Mouse (Mus musculus) adrenal gland, adult 18-20 months (tissue): ENCODE data around the gene Wdfy3. TPM values are rescaled to one million over a fixed set of nuclear protein-coding genes. Genes with fewer than 3 reads are reported as not detected.

Experiments used
- DNase-seq, 2 experiments: peaks; one replicate each; pipeline ENCODE4 v3.0.0; 2021 to 2022; ENCODE audit warnings: low spot score in 2 of 2
- total RNA-seq, 2 experiments: library from RNA; stranded (reverse); gene quantifications; 1 replicate in 1 of 2; 2 replicates in 1 of 2; pipeline ENCODE4 v1.2.3; 2021

The Wdfy3 gene
- total RNA-seq, 2 experiments from 2014 or later: 36.6 to 38.6 TPM

GRCm38 (mm10) chr5:102055946-102056345, 13.8 kb downstream of the Wdfy3 start:
- DNase-seq: no peak

DNA sequence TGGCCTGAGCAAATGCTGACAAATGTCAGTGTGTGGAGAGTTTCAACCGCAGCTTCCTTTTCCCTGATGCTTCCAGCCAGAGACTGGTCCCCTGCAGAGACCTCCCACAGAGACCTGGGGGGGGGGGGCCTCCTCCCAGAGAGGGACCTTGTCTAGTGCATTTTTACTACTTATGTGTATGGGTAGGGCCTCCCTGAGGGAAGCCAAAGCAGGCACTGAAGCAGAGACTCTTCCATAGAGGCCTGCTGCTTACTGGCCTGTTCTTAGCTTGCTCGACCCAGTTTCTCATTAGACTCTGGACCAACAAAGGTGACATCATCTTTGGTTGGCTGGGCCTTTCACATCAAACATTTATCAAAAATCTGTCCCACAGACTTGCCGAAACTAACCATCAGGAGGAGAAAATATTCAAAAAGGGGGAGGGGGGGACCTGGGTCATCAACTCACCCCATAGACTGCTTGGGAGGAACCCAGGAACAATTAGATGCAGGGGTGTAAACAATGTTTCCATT, 14.5 kb downstream of the Wdfy3 start:
- no peak for DNase-seq

DNA sequence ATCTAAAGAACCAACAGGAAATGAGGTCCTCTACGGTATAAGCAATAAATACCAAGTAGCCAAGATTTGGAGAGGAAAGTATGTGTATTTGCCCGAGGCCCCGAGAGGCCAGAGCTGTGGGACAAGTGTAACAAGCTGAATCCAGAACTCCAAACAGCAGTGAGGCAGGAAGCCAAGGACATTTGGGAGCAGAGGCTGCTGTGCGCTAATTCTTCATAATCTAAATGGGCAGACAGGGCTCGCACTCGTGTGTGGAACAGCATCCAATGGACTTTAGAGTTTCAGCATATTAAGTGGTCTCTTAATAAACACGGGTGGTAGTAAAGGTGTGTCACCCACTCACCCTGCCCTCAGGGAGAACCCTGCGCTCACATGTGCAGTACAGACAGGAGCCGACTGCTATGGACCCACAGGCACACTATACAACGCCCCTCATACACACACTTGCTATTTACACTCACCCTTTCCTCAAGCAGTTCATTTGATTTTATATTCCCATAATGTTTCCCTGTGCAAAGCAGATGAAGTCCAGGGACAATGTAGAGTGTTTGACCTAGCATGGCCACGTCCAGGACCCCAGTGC, 15.1 kb downstream of the Wdfy3 start:
- DNase-seq: peak in 1 of 2 experiments; percentile 15

DNA sequence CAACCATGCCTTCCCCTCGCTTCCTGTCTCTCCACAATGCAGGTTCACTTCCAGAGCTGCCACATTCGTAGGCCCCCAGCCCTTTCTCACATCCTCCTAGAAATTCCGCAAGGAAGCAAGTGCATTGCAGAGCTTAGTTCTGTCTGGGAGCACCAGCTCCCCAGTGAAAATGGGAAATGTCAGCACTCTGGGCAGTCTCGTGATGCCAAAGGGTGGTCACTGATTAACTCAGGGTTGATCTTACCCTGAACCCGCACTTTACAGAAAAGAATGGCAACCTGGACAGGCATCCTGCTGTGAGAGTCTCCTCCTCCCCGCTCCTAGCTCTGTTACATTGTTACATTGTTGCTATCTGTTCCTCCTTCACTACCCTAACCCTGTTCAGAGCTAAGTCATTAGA, 16.8 kb downstream of the Wdfy3 start:
- no peak for DNase-seq

DNA sequence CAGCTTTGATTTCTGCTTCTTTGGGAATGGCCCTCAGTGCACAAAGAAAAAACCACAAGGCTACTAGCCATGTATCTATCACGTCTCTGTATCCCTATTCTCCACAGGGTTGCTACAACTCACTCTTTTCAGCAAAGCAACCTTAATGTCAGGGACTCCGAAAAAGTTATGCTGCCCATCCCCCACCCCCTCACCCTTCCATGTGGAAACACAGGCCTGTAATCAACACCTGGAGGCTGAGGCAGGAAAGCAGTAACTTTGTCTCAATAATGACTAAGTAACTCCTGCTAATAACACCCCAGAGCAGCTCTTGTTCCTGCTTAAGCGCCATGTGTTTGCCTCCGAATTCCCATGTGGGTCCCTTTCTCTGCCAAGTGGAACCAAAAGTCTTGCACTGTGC, 17.3 kb downstream of the Wdfy3 start:
- no peak for DNase-seq

GRCm38 (mm10) chr5:102050677-102051076, 19.0 kb downstream of the Wdfy3 start:
- DNase-seq: no peak

DNA sequence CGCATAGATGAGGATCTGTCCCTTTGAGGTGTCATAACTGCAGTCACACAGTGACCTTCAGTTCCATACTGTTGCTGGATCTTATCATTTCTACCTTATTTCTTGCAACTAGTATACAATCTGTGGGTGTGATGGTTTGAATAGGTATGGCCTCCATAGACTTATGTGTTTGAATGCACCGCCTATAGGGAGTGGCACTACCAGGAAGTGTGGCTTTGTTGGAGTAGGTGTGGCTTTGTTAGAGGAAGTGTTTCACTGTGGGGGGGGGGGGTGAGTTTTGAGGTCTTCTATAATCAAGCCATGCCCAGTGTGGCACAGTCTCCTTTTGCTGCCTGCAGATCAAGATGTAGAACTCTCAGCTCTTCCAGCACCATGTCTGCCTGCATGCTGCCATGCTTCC, 21.3 kb downstream of the Wdfy3 start:
- no peak for DNase-seq

GRCm38 (mm10) chr5:102046617-102047116, 23.1 kb downstream of the Wdfy3 start:
- no peak for DNase-seq

DNA sequence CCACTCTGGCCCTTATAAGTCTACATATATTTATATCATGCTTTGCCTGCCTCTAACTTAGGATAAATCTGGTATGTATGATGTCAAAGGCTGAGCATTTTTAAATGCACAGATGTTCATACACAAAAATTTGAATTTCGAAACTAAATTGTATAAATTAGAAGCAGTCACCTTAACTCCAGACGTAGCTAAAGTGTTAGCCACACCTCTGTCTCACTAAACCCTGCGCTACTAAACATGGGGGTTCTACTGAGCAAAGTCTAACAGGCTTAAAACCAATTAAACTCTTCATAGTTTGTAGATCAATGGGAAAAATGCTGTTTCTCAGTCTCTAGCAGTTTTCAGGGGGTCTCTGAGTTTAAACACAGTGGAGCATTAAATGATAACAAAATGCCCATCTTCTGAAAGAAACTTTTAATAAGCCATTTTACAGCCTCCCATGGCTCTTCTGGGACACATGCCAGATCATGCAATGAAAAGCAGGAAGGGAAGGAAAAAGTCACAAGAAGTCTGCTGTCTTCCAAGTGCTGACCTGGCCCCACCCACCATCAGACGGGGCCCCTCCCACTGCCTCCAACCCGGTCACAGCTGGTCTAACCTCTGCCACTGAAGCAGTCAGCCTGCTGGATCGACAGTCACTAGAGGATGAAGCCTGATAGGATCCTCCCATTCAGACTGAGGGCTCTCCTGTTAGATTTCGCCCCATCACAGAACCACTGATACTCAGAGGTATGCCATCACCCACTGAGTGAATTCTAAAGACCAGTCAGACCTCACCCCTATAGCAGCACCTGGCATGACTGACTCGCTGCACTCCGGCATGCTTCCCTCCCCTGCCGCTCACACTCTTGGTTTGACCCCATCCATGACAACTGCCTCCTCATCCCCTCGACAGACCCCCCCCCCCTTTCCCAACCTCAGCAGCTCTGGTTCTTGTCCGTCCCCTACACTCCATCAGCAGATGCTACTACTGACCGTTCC, 23.8 kb downstream of the Wdfy3 start:
- DNase-seq: no peak

DNA sequence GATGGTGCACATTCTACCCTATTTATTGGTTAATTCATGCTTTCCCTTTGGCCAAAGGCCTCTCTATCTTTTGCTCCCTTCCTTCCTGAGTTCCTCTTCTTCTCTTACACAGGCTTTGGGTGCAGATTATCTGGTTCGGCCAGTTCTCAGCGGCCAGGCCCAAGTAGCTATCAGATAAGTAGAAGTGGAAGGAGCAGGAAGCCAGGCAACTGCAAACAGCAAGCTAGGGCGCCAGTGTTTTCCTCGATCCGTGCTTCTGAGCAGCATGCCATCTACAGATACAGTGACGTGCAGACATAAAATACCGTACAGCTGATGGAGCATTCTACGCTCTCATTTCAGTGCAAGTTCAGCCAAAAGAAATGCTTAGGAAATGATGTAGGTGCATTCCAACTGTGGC, 24.5 kb downstream of the Wdfy3 start:
- no peak for DNase-seq

GRCm38 (mm10) chr5:102033281-102033680, 36.4 kb downstream of the Wdfy3 start:
- no peak for DNase-seq

GRCm38 (mm10) chr5:102032594-102033240, 37.0 kb downstream of the Wdfy3 start:
- no peak for DNase-seq

GRCm38 (mm10) chr5:102032191-102032590, 37.5 kb downstream of the Wdfy3 start:
- no peak for DNase-seq

- DNase-seq: no peak
Observed at GRCm38 (mm10) chr5:102023376-102023775, 46.3 kb downstream of the Wdfy3 start.

DNA sequence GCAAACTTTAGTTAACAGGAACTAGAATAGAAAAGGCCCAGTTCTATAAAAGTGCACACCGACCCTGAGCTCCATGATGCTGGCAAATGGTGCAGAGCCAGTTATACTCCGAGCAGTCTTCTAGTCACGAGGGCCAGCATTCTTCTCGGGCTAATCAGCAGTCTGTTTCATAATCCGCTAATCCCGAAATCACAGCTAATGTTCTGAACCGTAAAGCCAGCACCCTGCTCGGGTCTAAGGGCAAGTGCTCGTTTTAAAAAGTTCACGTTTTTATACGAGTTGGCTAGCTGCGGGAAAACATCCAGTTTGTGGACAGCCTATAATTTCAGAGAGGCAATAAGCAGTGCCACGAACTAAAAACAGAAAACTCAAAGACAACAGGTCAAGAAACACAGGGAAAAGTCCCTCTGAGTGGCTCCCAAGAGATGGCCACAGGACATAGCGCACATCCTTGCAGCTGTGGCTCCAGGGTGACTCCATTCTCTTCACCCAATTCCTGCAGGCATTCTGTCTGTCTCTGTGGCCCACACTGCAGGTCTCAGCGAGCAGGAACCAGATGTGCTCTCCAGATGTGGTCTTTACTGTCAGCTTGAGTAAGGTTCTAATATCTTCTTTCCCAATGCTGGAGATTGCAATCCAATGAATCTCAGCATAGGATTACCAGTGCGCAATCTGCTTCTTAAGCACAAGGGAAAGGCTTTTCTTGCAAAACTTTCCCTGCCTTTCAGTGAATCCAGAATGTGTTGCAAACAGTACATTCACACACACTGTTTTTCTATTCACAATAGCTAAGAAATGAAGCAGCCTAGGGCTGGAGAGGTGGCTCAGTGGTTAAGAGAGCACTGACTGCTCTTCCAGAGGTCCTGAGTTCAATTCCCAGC, 47.5 kb downstream of the Wdfy3 start:
- DNase-seq: no peak

GRCm38 (mm10) chr5:102014235-102014634, 55.5 kb downstream of the Wdfy3 start:
- DNase-seq: no peak

DNA sequence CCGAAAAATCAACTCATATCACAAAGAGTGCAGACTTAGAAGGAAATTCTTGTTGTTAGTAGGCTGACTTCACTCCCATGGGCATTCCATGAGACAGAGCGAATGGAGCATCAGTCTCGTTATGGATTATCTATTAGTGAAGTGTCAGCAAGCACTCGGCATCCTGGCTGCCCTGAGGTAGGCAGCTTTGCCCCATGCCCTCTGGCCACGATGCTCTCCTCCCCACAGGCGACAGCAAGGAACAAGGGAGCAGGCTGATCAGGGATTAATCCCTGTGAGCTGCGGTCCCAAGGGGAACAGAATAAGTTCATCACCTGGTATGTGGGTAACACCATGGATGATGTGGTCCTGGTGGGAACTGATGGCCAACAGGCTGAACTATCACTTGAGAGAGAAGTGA, 55.9 kb downstream of the Wdfy3 start:
- DNase-seq: no peak

DNA sequence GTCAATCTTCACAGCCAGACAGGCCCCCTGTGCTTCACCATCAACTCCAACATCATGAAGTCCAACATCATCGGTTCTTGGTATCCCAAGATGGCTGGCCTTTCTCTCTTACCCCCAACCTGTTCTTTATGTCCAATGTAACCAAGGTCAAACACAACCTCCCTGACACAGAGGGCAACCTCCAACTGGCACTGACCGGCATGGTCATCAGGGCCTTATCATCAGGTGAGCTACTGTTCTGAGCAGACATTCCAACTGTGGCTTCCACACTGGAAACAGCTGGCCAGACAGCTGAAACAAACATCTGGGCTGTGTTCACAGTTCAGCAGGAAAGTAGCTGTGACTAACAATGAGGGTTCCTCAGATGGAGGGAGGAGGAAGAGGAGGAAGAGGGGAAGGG, 58.8 kb downstream of the Wdfy3 start:
- DNase-seq: no peak

DNA sequence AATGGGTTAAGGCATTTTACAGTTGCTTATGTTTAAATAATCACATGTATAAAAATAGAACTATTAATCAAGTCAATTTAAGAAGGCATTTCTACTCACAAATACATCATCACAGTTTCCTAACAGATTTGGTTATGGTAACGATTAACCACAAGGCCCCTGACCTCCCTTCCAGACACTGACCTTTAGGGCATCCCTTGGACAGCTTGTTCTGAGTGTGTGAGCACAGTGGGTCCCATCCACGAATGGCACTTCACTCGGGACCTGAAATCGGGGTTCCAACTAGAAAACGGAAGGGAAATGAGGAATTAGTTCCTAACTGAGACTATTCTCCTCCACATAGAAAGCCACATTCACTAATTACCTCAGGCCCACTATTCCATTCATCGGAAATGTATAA, 60.1 kb downstream of the Wdfy3 start:
- no peak for DNase-seq

DNA sequence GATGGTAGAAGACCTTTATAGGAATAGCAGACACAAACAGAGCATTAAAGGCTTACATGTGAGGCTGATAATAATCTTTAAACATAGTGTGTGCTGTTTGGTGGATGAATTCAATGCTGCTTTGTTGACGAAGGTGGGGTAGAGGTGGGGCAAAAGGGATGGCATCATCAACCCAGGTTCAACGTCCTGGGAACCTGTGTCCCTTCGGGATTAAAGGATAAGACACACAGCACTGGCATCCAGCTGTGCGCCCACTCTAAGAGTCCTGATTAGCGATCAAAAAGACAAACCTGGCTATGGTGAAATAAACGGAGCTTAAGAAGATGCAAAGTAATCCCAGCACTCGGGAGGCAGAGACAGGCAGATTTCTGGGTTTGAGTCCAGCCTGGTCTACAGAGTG, 61.0 kb downstream of the Wdfy3 start:
- DNase-seq: no peak
